In genomic region chr17:84657782-84658181, GRCm38 (mm10) we compare ENCODE assay signal across 17 mouse cellular contexts. TPM values are rescaled to one million over a fixed set of nuclear protein-coding genes. Genes with fewer than 3 reads are reported as not detected.
DNase-seq lines count a peak whose midpoint lies in the region; ATAC-seq and TF ChIP-seq lines count a peak whose summit lies in the region.
"Had no signal": no experiment of that assay in that cellular context is flagged by ENCODE, and none has a peak within 500 bp of the region (broad histone marks: within the 10 kb centered on the region; RNA-seq: fewer than 3 reads in every experiment).

No protein-coding gene starts in this region.

- H3K4me1 ChIP-seq in lung, embryonic 15.5 days: peaks cover 10% of the 10 kb centered on the region
- no peaks in the 10 kb centered on the region for H3K4me1 ChIP-seq in lung, postnatal 0 days (ENCODE audit: insufficient read depth, low read depth, low read length)
- H3K4me1 ChIP-seq in hindbrain, embryonic 10.5 days (replicated peaks): peaks cover 39% of the 10 kb centered on the region
- H3K4me1 ChIP-seq: liver, embryonic 12.5 days had no signal

- H3K4me3 ChIP-seq in lung, embryonic 15.5 days: no peak overlapping the region
- H3K4me3 ChIP-seq in lung, postnatal 0 days (ENCODE audit: low read depth, low read length): no peak overlapping the region
- H3K4me3 ChIP-seq in hindbrain, embryonic 10.5 days: no peak overlapping the region
- H3K4me3 ChIP-seq: gastrocnemius, adult 2 months; heart, adult 2 months; liver, embryonic 12.5 days had no signal

- no peaks in the 10 kb centered on the region for H3K9me3 ChIP-seq in lung, embryonic 15.5 days
- H3K9me3 ChIP-seq in lung, postnatal 0 days (ENCODE audit: low read length): no peaks in the 10 kb centered on the region
- H3K9me3 ChIP-seq in hindbrain, embryonic 10.5 days: no peaks in the 10 kb centered on the region
- H3K9me3 ChIP-seq: liver, embryonic 12.5 days had no signal

- no peaks in the 10 kb centered on the region for H3K36me3 ChIP-seq in lung, embryonic 15.5 days
- H3K36me3 ChIP-seq in lung, postnatal 0 days (ENCODE audit: insufficient read depth, low read length): no peaks in the 10 kb centered on the region
- H3K36me3 ChIP-seq in hindbrain, embryonic 10.5 days: peaks cover 4% of the 10 kb centered on the region; the same call in 1 of the 2 replicates
- H3K36me3 ChIP-seq: liver, embryonic 12.5 days had no signal

- no peak for DNase-seq in lung, postnatal 0 days (ENCODE audit: low spot score)
- peak; percentile 66 for DNase-seq in embryo, embryonic 11 days
- DNase-seq in hindbrain, embryonic 10.5 days (ENCODE audit: low spot score): peak; percentile 44
- peak; percentile 67 for DNase-seq in mesoderm, embryonic 11.5 days (ENCODE audit: low read depth, low spot score)
- DNase-seq in cerebellum, postnatal 25 days: no peak
- no peak for DNase-seq in layer of hippocampus, adult 8-10 months (ENCODE audit: low spot score in 2 of 2)
- DNase-seq: cerebellum, adult 8-10 months; gastrocnemius, adult 2 months; heart, adult 2 months; heart, postnatal 14 days; lung, postnatal 4 days; thymus, postnatal 36 days had no signal

- WGBS in lung, embryonic 15.5 days: 56% methylated on average over 7 of the region's 7 CpGs
- WGBS in lung, postnatal 0 days: 55% methylated on average over 7 of the region's 7 CpGs
- WGBS in hindbrain, embryonic 10.5 days: 67% methylated on average over 7 of the region's 7 CpGs

- no peak overlapping the region for H3K27ac ChIP-seq in lung, embryonic 15.5 days
- H3K27ac ChIP-seq in lung, postnatal 0 days (ENCODE audit: low read length): no peak overlapping the region
- H3K27ac ChIP-seq in hindbrain, embryonic 10.5 days: 0 out of 2 replicates have a peak overlapping the region, but pooled peaks have one; percentile 35
- H3K27ac ChIP-seq: gastrocnemius, adult 2 months; heart, adult 2 months; liver, embryonic 12.5 days had no signal

- TF ChIP-seq CTCF in lung, postnatal 0 days (IDR thresholded peaks at IDR 0.05): no peak

- TF ChIP-seq EP300 in lung, postnatal 0 days (IDR thresholded peaks at IDR 0.05): no peak

- no peak overlapping the region for H3K9ac ChIP-seq in lung, embryonic 15.5 days
- no peak overlapping the region for H3K9ac ChIP-seq in lung, postnatal 0 days (replicated peaks; ENCODE audit: low read depth)
- H3K9ac ChIP-seq: liver, embryonic 12.5 days had no signal

- H3K4me2 ChIP-seq in lung, embryonic 15.5 days: no peak overlapping the region
- no peak overlapping the region for H3K4me2 ChIP-seq in lung, postnatal 0 days (replicated peaks; ENCODE audit: low read depth, low read length)
- H3K4me2 ChIP-seq: liver, embryonic 12.5 days had no signal

- ATAC-seq in lung, embryonic 15.5 days (ENCODE audit: borderline replicate concordance, extremely low read depth, low FRiP score, low TSS enrichment): 0 out of 2 replicates have a peak, but pooled peaks have one; percentile 39
- ATAC-seq in lung, postnatal 0 days: no peak
- ATAC-seq: intestine, postnatal 0 days; liver, embryonic 12.5 days had no signal

- no peaks in the 10 kb centered on the region for H3K27me3 ChIP-seq in lung, embryonic 15.5 days
- H3K27me3 ChIP-seq in lung, postnatal 0 days (replicated peaks; ENCODE audit: insufficient read depth, low read length): no peaks in the 10 kb centered on the region
- H3K27me3 ChIP-seq in hindbrain, embryonic 10.5 days (ENCODE audit: insufficient read depth, poor library complexity, severe bottlenecking): no peaks in the 10 kb centered on the region
- H3K27me3 ChIP-seq: CH12.LX; liver, embryonic 12.5 days had no signal

RNA-seq across cellular contexts. Expression of gene Abcg8, which starts 18.3 kb away (rescaled TPM):
- 0.06 TPM in 1 of 2 replicates, not detected in the other for polyA plus RNA-seq in lung, embryonic 15.5 days (2015; fragmentation: Nextera tagmentation; extraction: Ambion mirVana)
- polyA plus RNA-seq in lung, postnatal 0 days (2015; fragmentation: Nextera tagmentation; extraction: Ambion mirVana): not detected in 2 replicates
- 0.10 and 0.15 TPM in 2 replicates for polyA plus RNA-seq in hindbrain, embryonic 10.5 days (2016; fragmentation: Nextera tagmentation; extraction: Ambion mirVana)
- not detected for total RNA-seq in layer of hippocampus, adult 8-10 months (2022)
- total RNA-seq: gastrocnemius, adult 2 months; heart, adult 2 months; heart, postnatal 14 days; left cerebral cortex, postnatal 10 days had no signal
- polyA plus RNA-seq: heart, adult 2 months had no signal

RNA-seq across cellular contexts. Expression of gene Abcg5, which starts 25.0 kb away (rescaled TPM):
- polyA plus RNA-seq in lung, embryonic 15.5 days (2015; fragmentation: Nextera tagmentation; extraction: Ambion mirVana): 0.46 and 0.68 TPM in 2 replicates
- 0.40 and 0.61 TPM in 2 replicates for polyA plus RNA-seq in lung, postnatal 0 days (2015; fragmentation: Nextera tagmentation; extraction: Ambion mirVana)
- 2.6 and 3.2 TPM in 2 replicates for polyA plus RNA-seq in hindbrain, embryonic 10.5 days (2016; fragmentation: Nextera tagmentation; extraction: Ambion mirVana)
- total RNA-seq in layer of hippocampus, adult 8-10 months (2022): not detected
- total RNA-seq: CH12.LX; gastrocnemius, adult 2 months; heart, adult 2 months; heart, postnatal 14 days; left cerebral cortex, postnatal 10 days had no signal
- polyA plus RNA-seq: heart, adult 2 months had no signal

RNA-seq across cellular contexts. Expression of gene Dync2li1, which starts 31.5 kb away (rescaled TPM):
- 38.9 and 39.4 TPM in 2 replicates for polyA plus RNA-seq in lung, embryonic 15.5 days (2015; fragmentation: Nextera tagmentation; extraction: Ambion mirVana)
- polyA plus RNA-seq in lung, postnatal 0 days (2015; fragmentation: Nextera tagmentation; extraction: Ambion mirVana): 29.0 and 33.8 TPM in 2 replicates
- polyA plus RNA-seq in hindbrain, embryonic 10.5 days (2016; fragmentation: Nextera tagmentation; extraction: Ambion mirVana): 29.4 and 30.0 TPM in 2 replicates
- 10 to 100 TPM; 21.0 to 27.2 (median 23.5) TPM for total RNA-seq in layer of hippocampus, adult 8-10 months (2022)

Comparison
In these comparisons a context has a peak if more than half of its experiments do, and no peak if none do; other contexts are left out.
1. DNase-seq: peak in embryo, embryonic 11 days (single experiment), hindbrain, embryonic 10.5 days (single experiment) and mesoderm, embryonic 11.5 days (single experiment); none in lung, postnatal 0 days (single experiment), cerebellum, postnatal 25 days (0 of 2) and layer of hippocampus, adult 8-10 months (0 of 2).